8 mouse cellular contexts compared by ENCODE assay signal in genomic region chr11:88117356-88118090, GRCm38 (mm10). TPM values are rescaled to one million over a fixed set of nuclear protein-coding genes. Genes with fewer than 3 reads are reported as not detected.
A peak's percentile ranks its signal among the peaks of the same experiment; 100 is the strongest.
DNase-seq lines count a peak whose midpoint lies in the region; TF ChIP-seq lines count a peak whose summit lies in the region.

No protein-coding gene starts in this region.

- TF ChIP-seq POLR2A in kidney, adult 2 months (IDR thresholded peaks at IDR 0.05; ENCODE audit: low read depth, low read length): no peak

- peak overlapping the region; percentile 95 for H3K27ac ChIP-seq in layer of hippocampus, adult 2 months
- peak overlapping the region; percentile 93 for H3K27ac ChIP-seq in kidney, adult 2 months (ENCODE audit: insufficient read depth, low read depth, low read length)

- no peak for DNase-seq in layer of hippocampus, adult 2 months (ENCODE audit: low spot score in 2 of 2)
- DNase-seq in layer of hippocampus, postnatal 10 days (ENCODE audit: low spot score in 2 of 2): no peak
- peak; percentile 87 to 89 for DNase-seq in heart, adult 9 months (ENCODE audit: low spot score in 2 of 2)
- DNase-seq in kidney, adult 2 months: peak; percentile 82
- no peak for DNase-seq in frontal cortex, postnatal 36 days (ENCODE audit: low spot score in 2 of 2)
- DNase-seq in urinary bladder, adult 2 months (ENCODE audit: low spot score): no peak
- DNase-seq in spleen, postnatal 4 days (ENCODE audit: low spot score in 2 of 2): no peak

- WGBS in kidney, adult 2 months: 41% methylated on average over 10 of the region's 10 CpGs

- no peak overlapping the region for H3K4me3 ChIP-seq in layer of hippocampus, adult 2 months
- no peak overlapping the region for H3K4me3 ChIP-seq in kidney, adult 2 months (ENCODE audit: insufficient read depth, low read depth, low read length)
- peak overlapping the region; percentile 86 for H3K4me3 ChIP-seq in megakaryocyte, embryonic 14.5 days (replicated peaks)

- H3K9me3 ChIP-seq in megakaryocyte, embryonic 14.5 days: no peaks in the 10 kb centered on the region

- peaks cover 31% of the 10 kb centered on the region for H3K4me1 ChIP-seq in kidney, adult 2 months (ENCODE audit: control insufficient read depth, insufficient read depth, low read length)
- H3K4me1 ChIP-seq in megakaryocyte, embryonic 14.5 days: peaks cover 97% of the 10 kb centered on the region

- no peaks in the 10 kb centered on the region for H3K27me3 ChIP-seq in kidney, adult 2 months (replicated peaks; ENCODE audit: control insufficient read depth, insufficient read depth, low read length)
- no peaks in the 10 kb centered on the region for H3K27me3 ChIP-seq in megakaryocyte, embryonic 14.5 days (replicated peaks)

- H3K36me3 ChIP-seq in kidney, adult 2 months (ENCODE audit: control insufficient read depth, insufficient read depth, low read length): no peaks in the 10 kb centered on the region
- H3K36me3 ChIP-seq in megakaryocyte, embryonic 14.5 days (replicated peaks; ENCODE audit: low read length): peaks cover 51% of the 10 kb centered on the region

- TF ChIP-seq CTCF in layer of hippocampus, adult 2 months (conservative IDR thresholded peaks at IDR 0.05): no peak
- no peak for TF ChIP-seq CTCF in kidney, adult 2 months (conservative IDR thresholded peaks at IDR 0.05; ENCODE audit: insufficient read depth, insufficient read length, low read depth, low read length)

RNA-seq across cellular contexts. Expression of gene Cuedc1, which starts 19.7 kb away (rescaled TPM):
- 10 to 100 TPM; 31.1 to 35.3 TPM for total RNA-seq in layer of hippocampus, adult 2 months (2021)
- total RNA-seq in layer of hippocampus, postnatal 10 days (2021): 10 to 100 TPM; 42.0 to 45.7 TPM
- polyA plus RNA-seq in kidney, adult 2 months (2012; rRNA removed): 16.5 and 18.5 TPM in 2 replicates
- polyA plus RNA-seq in megakaryocyte, embryonic 14.5 days (2012; ENCODE audit: insufficient read depth, low replicate concordance): 294 and 346 TPM in 2 replicates
- polyA plus RNA-seq in urinary bladder, adult 2 months (2012; rRNA removed): 62.4 and 86.0 TPM in 2 replicates

RNA-seq across cellular contexts. Expression of gene Vezf1, which starts 49.4 kb away (rescaled TPM):
- 10 to 100 TPM; 22.0 to 22.7 TPM for total RNA-seq in layer of hippocampus, adult 2 months (2021)
- total RNA-seq in layer of hippocampus, postnatal 10 days (2021): 10 to 100 TPM; 26.0 to 28.5 TPM
- 17.9 and 21.4 TPM in 2 replicates for polyA plus RNA-seq in kidney, adult 2 months (2012; rRNA removed)
- 5.8 and 9.9 TPM in 2 replicates for polyA plus RNA-seq in megakaryocyte, embryonic 14.5 days (2012; ENCODE audit: insufficient read depth, low replicate concordance)
- 33.6 and 47.4 TPM in 2 replicates for polyA plus RNA-seq in urinary bladder, adult 2 months (2012; rRNA removed)

Comparison
In these comparisons a context has a peak if more than half of its experiments do, and no peak if none do; other contexts are left out.
1. DNase-seq: peak in heart, adult 9 months (2 of 2) and kidney, adult 2 months (single experiment); none in layer of hippocampus, adult 2 months (0 of 2), layer of hippocampus, postnatal 10 days (0 of 2), frontal cortex, postnatal 36 days (0 of 2), urinary bladder, adult 2 months (single experiment) and spleen, postnatal 4 days (0 of 2).